Mouse (Mus musculus): Measurements from ENCODE around the gene Ddah2.

Gene Ddah2

GRCm38 (mm10) chr17:35058911-35059892 is at the start of gene Ddah2:
Ddah2 (plus strand) TSS chr17:35059035.
- DNase-seq = peak; percentile 94 to 95

- peak; percentile 76 to 82 for DNase-seq
Measured at GRCm38 (mm10) chr17:35009586-35009985, 49.2 kb upstream of the Ddah2 start.

DNA sequence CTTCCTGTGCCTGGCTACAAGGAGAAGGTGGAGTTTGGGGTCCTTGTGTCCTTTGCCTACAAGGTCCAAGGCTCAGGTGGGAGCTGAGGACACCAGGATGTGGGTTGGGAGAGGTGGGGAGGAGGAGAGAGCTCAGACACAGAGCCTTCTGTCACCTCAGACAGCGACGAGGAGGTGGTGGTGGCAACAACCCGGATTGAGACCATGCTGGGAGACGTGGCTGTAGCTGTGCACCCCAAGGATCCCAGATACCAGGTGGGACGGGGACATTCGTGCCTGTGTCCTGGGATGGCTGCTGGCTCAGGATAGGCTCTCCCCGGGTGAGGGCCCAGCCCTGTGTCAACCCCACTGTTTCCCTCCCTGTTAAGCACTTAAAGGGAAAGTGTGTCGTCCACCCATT is 47.4 kb upstream of the Ddah2 start:
- peak in 1 of 2 experiments; percentile 7 for DNase-seq

GRCm38 (mm10) chr17:35012430-35012829 is 46.4 kb upstream of the Ddah2 start:
- peak in 1 of 2 experiments; percentile 21 for DNase-seq

GRCm38 (mm10) chr17:35013221-35013620 is 45.6 kb upstream of the Ddah2 start:
- DNase-seq = peak; percentile 8 to 20

GRCm38 (mm10) chr17:35015296-35015695 is 43.5 kb upstream of the Ddah2 start:
- DNase-seq = peak in 1 of 2 experiments; percentile 14

DNA sequence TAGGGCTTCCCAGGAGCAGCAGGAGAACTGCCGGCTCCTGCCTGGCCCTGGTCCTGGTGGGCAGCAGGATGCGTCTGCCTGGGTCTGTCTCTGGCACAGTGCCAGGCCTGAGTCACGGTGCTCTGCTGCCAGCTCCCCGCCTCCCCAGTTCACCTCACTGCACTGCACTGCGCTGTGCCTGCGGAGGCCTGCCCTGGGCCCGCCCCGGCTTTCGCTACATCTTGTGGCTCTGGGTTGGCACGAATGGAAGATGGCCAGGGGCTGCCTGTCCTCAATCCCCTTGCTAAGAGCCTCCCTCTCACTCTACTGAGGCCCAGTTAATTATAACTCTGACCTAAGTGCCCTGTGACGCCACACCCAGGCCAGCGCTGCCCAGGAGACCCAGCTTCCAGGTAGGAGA is 42.5 kb upstream of the Ddah2 start, which contains the start of gene Vwa7:
Gene Vwa7 (plus strand): TSS at position 204 of the 400 bp plus-strand sequence.
- peak; percentile 88 to 90 for DNase-seq

- peak; percentile 49 to 53 for DNase-seq
Measured at GRCm38 (mm10) chr17:35016791-35017705, 41.8 kb upstream of the Ddah2 start.

GRCm38 (mm10) chr17:35017706-35018030 is 41.2 kb upstream of the Ddah2 start:
- DNase-seq = peak in 1 of 2 experiments; percentile 28

DNA sequence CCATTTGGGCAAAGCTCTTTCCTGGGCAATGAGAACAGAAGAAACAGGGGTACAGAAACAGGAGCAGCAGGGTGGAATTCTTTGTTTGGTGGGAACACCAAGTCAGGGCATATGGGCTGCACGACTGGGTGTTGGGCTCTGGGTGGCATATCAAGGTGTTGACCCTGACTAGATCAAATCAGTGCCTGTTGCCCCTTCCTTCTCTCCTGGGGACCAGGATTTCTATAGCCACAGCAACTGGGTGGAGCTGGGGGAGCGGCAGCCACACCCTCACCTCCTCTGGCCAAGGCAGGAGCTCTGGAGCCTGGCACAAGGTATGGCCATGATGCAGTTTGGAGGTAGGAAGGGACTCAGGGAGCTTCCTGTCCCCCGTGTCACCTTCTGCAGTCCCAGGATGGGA is 40.7 kb upstream of the Ddah2 start:
- DNase-seq = peak in 1 of 2 experiments; percentile 14

DNA sequence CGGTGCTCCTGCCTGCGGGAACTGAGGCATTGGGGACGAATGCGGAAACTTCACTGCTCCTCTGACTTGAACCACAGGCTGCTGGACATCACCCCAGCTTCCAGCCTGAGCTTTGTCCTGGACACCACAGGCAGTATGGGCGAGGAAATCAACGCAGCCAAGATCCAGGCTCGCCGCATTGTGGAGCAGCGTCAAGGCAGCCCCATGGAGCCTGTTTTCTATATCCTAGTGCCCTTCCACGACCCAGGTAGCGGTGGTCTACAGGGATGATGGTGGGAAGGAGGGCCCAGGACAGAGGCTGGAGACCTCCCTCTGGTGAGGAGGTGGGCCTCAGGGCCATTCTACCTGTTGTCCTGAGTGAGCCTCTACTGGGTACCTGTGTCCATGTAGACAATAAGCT is 38.9 kb upstream of the Ddah2 start:
- DNase-seq = peak in 1 of 2 experiments; percentile 14

- no peak for DNase-seq
Measured at GRCm38 (mm10) chr17:35020551-35020950, 38.3 kb upstream of the Ddah2 start.

DNA sequence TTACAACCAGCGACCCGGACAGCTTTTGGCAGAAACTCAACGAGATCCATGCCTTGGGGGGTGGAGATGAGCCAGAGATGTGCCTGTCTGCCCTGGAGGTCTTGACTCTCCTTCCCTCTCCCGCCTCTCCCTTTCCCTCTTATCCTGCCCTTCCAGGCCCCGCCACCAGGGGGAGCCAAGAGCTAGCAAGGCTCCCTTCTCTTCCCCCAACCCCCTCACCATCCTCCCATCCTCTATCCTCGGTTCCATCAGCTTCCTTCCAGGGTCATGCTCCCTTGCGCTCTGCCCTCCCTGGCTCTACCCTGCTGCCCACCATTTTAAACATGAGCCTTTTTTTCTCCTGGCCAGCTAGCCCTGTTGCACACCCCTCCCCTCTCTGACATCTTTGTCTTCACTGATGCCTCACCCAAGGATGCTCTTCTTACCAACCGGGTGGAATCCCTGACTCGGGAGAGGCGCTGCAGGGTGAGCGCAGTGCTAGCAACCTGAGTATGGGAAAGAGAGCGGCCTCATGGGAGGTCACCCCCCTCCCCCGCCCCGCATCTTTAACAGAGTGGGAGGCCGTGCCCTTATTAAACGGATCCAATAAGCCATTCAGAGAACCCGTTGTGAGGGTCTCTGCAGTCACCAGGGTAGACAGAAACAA is 37.5 kb upstream of the Ddah2 start:
- DNase-seq = peak; percentile 93 to 98

- DNase-seq = no peak
Measured at GRCm38 (mm10) chr17:35021842-35022477, 36.9 kb upstream of the Ddah2 start.

- no peak for DNase-seq
Measured at GRCm38 (mm10) chr17:35022541-35023060, 36.2 kb upstream of the Ddah2 start.

DNA sequence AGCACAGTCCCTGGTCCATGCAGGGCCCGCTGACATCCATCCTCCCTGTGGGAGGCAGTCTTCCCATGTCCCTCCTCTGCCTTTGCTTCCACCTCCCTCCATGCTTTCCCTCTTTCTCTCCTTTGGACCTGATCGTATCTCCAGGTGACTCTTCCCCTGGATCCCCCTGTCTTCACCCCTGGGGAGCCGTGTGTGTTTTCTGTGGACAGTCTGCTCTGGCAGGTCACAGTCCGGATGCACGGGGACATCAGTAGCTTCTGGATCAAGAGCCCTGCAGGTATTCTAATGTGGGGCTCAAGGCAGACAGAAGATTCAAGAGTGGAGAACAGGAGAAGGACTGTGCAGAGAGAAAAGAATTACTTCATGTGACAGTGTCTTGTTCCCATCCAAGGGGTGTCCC is 35.6 kb upstream of the Ddah2 start:
- DNase-seq = no peak

- no peak for DNase-seq
Measured at GRCm38 (mm10) chr17:35023756-35024155, 35.1 kb upstream of the Ddah2 start.

GRCm38 (mm10) chr17:35024261-35024660 is 34.6 kb upstream of the Ddah2 start:
- no peak for DNase-seq

- peak in 1 of 2 experiments; percentile 6 for DNase-seq
Measured at GRCm38 (mm10) chr17:35024691-35025488, 33.9 kb upstream of the Ddah2 start.

DNA sequence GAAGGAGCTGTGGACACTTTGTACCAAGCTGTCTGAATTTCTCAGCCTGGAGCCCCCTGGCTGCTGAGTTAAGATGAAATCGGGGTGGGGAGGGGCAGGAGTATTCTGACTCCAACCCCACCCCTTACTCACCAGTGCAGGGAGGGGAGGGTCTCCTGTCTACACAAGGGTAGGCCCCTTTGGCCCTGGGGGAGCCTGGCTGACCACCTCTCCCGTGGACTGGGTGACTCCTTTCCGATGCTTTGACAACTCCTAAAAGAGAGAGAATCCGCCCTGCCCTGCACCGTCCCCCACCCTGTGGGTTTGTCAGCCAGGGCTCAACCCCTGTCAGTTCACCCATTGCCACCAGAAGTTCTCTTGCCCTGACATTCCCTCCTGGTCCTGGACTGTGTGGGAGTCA is 32.6 kb upstream of the Ddah2 start:
- no peak for DNase-seq
